Mouse (Mus musculus) MEL (cell line): Measurements from ENCODE around the gene Ccdc92b. TPM values are rescaled to one million over a fixed set of nuclear protein-coding genes. Genes with fewer than 3 reads are reported as not detected.

Source experiments
- DNase-seq: peaks from one replicate; pipeline ENCODE4 v3.0.0; 2011; ENCODE audit warnings: low read depth, low spot score
- H3K27ac ChIP-seq: 2 replicates; pipeline ENCODE4 v1.5.1; 2012; ENCODE audit warnings: low read depth, mild to moderate bottlenecking, control low read depth, low read length, moderate library complexity; ENCODE audit not compliant: control insufficient read depth
- H3K27me3 ChIP-seq, 2 experiments: fragments of 150-350 bp in 1 of 2; sonication (generic) in 1 of 2; 2 replicates each; pipeline ENCODE4 v1.6.1; 2012; ENCODE audit warnings: low read length in 2 of 2, mild to moderate bottlenecking in 2 of 2, improper control_type of control experiment in 1 of 2, moderate library complexity in 1 of 2; ENCODE audit not compliant: insufficient read depth in 2 of 2, control insufficient read depth in 1 of 2
- H3K36me3 ChIP-seq, 2 experiments: 2 replicates each; pipeline ENCODE4 v1.6.1; 2012 to 2014; ENCODE audit warnings: low read length in 2 of 2, improper control_type of control experiment in 1 of 2, inconsistent platforms in 1 of 2, mild to moderate bottlenecking in 1 of 2; ENCODE audit not compliant: insufficient read depth in 2 of 2, control insufficient read depth in 1 of 2
- H3K4me1 ChIP-seq, 2 experiments: fragments of 150-350 bp in 1 of 2; sonication (generic) in 1 of 2; 2 replicates each; pipeline ENCODE4 v1.6.1; 2012; ENCODE audit warnings: low read length in 2 of 2, improper control_type of control experiment in 1 of 2, mild to moderate bottlenecking in 1 of 2; ENCODE audit not compliant: insufficient read depth in 2 of 2, control insufficient read depth in 1 of 2
- H3K4me3 ChIP-seq, 2 experiments: fragments of 150-350 bp in 1 of 2; sonication (generic) in 1 of 2; 2 replicates each; pipeline ENCODE4 v1.5.1; 2012; ENCODE audit warnings: low read depth in 2 of 2, low read length in 2 of 2, mild to moderate bottlenecking in 2 of 2, moderate library complexity in 2 of 2, control low read depth in 1 of 2, improper control_type of control experiment in 1 of 2; ENCODE audit not compliant: control insufficient read depth in 1 of 2, insufficient read depth in 1 of 2
- H3K79me2 ChIP-seq: 2 replicates; pipeline ENCODE4 v1.6.1; 2012; ENCODE audit warnings: mild to moderate bottlenecking, low read length, moderate library complexity; ENCODE audit not compliant: control insufficient read depth, poor library complexity, insufficient read depth
- H3K9ac ChIP-seq: 2 replicates; pipeline ENCODE4 v1.6.1; 2012; ENCODE audit warnings: low read depth, mild to moderate bottlenecking, control low read depth, low read length, moderate library complexity; ENCODE audit not compliant: control insufficient read depth, poor library complexity, severe bottlenecking
- H3K9me3 ChIP-seq: fragments of 150-350 bp; sonication (generic); replicated peaks from 2 replicates; pipeline ENCODE4 v1.6.1; 2012; ENCODE audit warnings: mild to moderate bottlenecking, low read length, improper control_type of control experiment, moderate library complexity; ENCODE audit not compliant: insufficient read depth
- BHLHE40 ChIP-seq: IDR thresholded peaks from 2 replicates; pipeline ENCODE4 v1.6.1; 2012; ENCODE audit warnings: low read depth, mild to moderate bottlenecking, inconsistent platforms, low read length, improper control_type of control experiment, borderline replicate concordance
- CHD1 ChIP-seq: IDR thresholded peaks from 2 replicates; pipeline ENCODE4 v1.6.1; 2012; ENCODE audit warnings: low read depth, mild to moderate bottlenecking, inconsistent platforms, low read length, improper control_type of control experiment
- E2F4 ChIP-seq: IDR thresholded peaks from 2 replicates; pipeline ENCODE4 v1.6.1; 2011; ENCODE audit warnings: low read depth, low read length, improper control_type of control experiment, borderline replicate concordance
- ETS1 ChIP-seq: IDR thresholded peaks from 2 replicates; pipeline ENCODE4 v1.6.1; 2012; ENCODE audit warnings: low read depth, mild to moderate bottlenecking, inconsistent platforms, low read length, improper control_type of control experiment, moderate library complexity
- GABPA ChIP-seq: IDR thresholded peaks from 2 replicates; pipeline ENCODE4 v1.6.1; 2012; ENCODE audit warnings: low read depth, mild to moderate bottlenecking, inconsistent platforms, low read length, improper control_type of control experiment, moderate library complexity
- JUND ChIP-seq: IDR thresholded peaks from 2 replicates; pipeline ENCODE4 v1.6.1; 2011; ENCODE audit warnings: low read depth, mild to moderate bottlenecking, improper control_type of control experiment, low read length
- KAT2A ChIP-seq: conservative IDR thresholded peaks from 2 replicates; pipeline ENCODE4 v1.6.1; 2012; ENCODE audit warnings: low read depth, low read length, improper control_type of control experiment, inconsistent platforms
- MAX ChIP-seq: IDR thresholded peaks from 2 replicates; pipeline ENCODE4 v1.6.1; 2011; ENCODE audit warnings: low read length, improper control_type of control experiment
- MAZ ChIP-seq: IDR thresholded peaks from 2 replicates; pipeline ENCODE4 v1.6.1; 2012; ENCODE audit warnings: low read depth, mild to moderate bottlenecking, inconsistent platforms, low read length, improper control_type of control experiment
- MEF2A ChIP-seq: IDR thresholded peaks from 2 replicates; pipeline ENCODE4 v1.6.1; 2014; ENCODE audit warnings: low read depth, mild to moderate bottlenecking, inconsistent platforms, low read length, improper control_type of control experiment; ENCODE audit not compliant: poor library complexity, insufficient replicate concordance, severe bottlenecking; ENCODE audit errors: extremely low read depth
- MXI1 ChIP-seq: IDR thresholded peaks from 2 replicates; pipeline ENCODE4 v1.6.1; 2011; ENCODE audit warnings: mild to moderate bottlenecking, low read depth, low read length, improper control_type of control experiment
- MYC ChIP-seq: IDR thresholded peaks from 2 replicates; pipeline ENCODE4 v1.6.1; 2011; ENCODE audit warnings: low read depth, mild to moderate bottlenecking, low read length, improper control_type of control experiment, moderate library complexity
- NELFE ChIP-seq: IDR thresholded peaks from 2 replicates; pipeline ENCODE4 v1.6.1; 2011; ENCODE audit warnings: low read depth, low read length, improper control_type of control experiment
- NRF1 ChIP-seq: IDR thresholded peaks from 2 replicates; pipeline ENCODE4 v1.6.1; 2014; ENCODE audit warnings: low read depth, mild to moderate bottlenecking, inconsistent platforms, low read length, improper control_type of control experiment, moderate library complexity; ENCODE audit not compliant: poor library complexity, insufficient read depth, severe bottlenecking
- POLR2AphosphoS2 ChIP-seq: IDR thresholded peaks from 2 replicates; pipeline ENCODE4 v1.6.1; 2011; ENCODE audit warnings: low read length, improper control_type of control experiment
- POLR2AphosphoS5 ChIP-seq: IDR thresholded peaks from 2 replicates; pipeline ENCODE4 v1.6.1; 2012; ENCODE audit warnings: low read depth, borderline replicate concordance, mild to moderate bottlenecking, inconsistent platforms, low read length, moderate library complexity, mixed read lengths
- RAD21 ChIP-seq: IDR thresholded peaks from 2 replicates; pipeline ENCODE4 v1.6.1; 2011; ENCODE audit warnings: mild to moderate bottlenecking, low read depth, low read length, improper control_type of control experiment
- RCOR1 ChIP-seq: IDR thresholded peaks from 2 replicates; pipeline ENCODE4 v1.6.1; 2012; ENCODE audit warnings: low read depth, mild to moderate bottlenecking, inconsistent platforms, low read length, improper control_type of control experiment
- SIN3A ChIP-seq: IDR thresholded peaks from 2 replicates; pipeline ENCODE4 v1.6.1; 2012; ENCODE audit warnings: low read length, improper control_type of control experiment, inconsistent platforms
- SMC3 ChIP-seq: IDR thresholded peaks from 2 replicates; pipeline ENCODE4 v1.6.1; 2011; ENCODE audit warnings: low read depth, low read length, improper control_type of control experiment
- TAL1 ChIP-seq: IDR thresholded peaks from 2 replicates; pipeline ENCODE4 v1.6.1; 2012; ENCODE audit warnings: mild to moderate bottlenecking, inconsistent platforms, low read length, moderate library complexity, mixed read lengths
- TBP ChIP-seq: IDR thresholded peaks from 2 replicates; pipeline ENCODE4 v1.8.0; 2011; ENCODE audit warnings: low read depth, low read length, improper control_type of control experiment
- TCF12 ChIP-seq: IDR thresholded peaks from 2 replicates; pipeline ENCODE4 v1.6.1; 2014; ENCODE audit warnings: low read depth, mild to moderate bottlenecking, inconsistent platforms, low read length, improper control_type of control experiment, moderate library complexity
- UBTF ChIP-seq: IDR thresholded peaks from 2 replicates; pipeline ENCODE4 v1.6.1; 2012; ENCODE audit warnings: low read depth, mild to moderate bottlenecking, inconsistent platforms, low read length, improper control_type of control experiment, moderate library complexity, borderline replicate concordance; ENCODE audit not compliant: insufficient read depth
- USF1 ChIP-seq: IDR thresholded peaks from 2 replicates; pipeline ENCODE4 v1.6.1; 2014; ENCODE audit warnings: low read depth, mild to moderate bottlenecking, inconsistent platforms, low read length, improper control_type of control experiment, moderate library complexity
- USF2 ChIP-seq, 2 experiments: IDR thresholded peaks; 2 replicates each; pipeline ENCODE4 v1.6.1; 2011 to 2012; ENCODE audit warnings: improper control_type of control experiment in 2 of 2, low read length in 2 of 2, borderline replicate concordance in 1 of 2, inconsistent platforms in 1 of 2, low read depth in 1 of 2, mild to moderate bottlenecking in 1 of 2; ENCODE audit not compliant: insufficient read depth in 1 of 2
- ZC3H11A ChIP-seq: IDR thresholded peaks from 2 replicates; pipeline ENCODE4 v1.6.1; 2012; ENCODE audit warnings: low read depth, mild to moderate bottlenecking, inconsistent platforms, low read length, improper control_type of control experiment
- ZKSCAN1 ChIP-seq: IDR thresholded peaks from 2 replicates; pipeline ENCODE4 v1.6.1; 2012; ENCODE audit warnings: low read depth, mild to moderate bottlenecking, inconsistent platforms, low read length, improper control_type of control experiment, moderate library complexity
- ZMIZ1 ChIP-seq: IDR thresholded peaks from 2 replicates; pipeline ENCODE4 v1.6.1; 2012; ENCODE audit warnings: low read depth, mild to moderate bottlenecking, inconsistent platforms, low read length, improper control_type of control experiment, moderate library complexity
- ZNF384 ChIP-seq: IDR thresholded peaks from 2 replicates; pipeline ENCODE4 v1.6.1; 2012; ENCODE audit warnings: low read depth, mild to moderate bottlenecking, inconsistent platforms, low read length, improper control_type of control experiment
- polyA plus RNA-seq, 2 experiments: library from polyadenylated mRNA; stranded (reverse) in 1 of 2; unstranded in 1 of 2; fragments of >175 nt in 1 of 2; fragments of >200 nt in 1 of 2; gene quantifications; 2 replicates each; pipeline versions ENCODE4 v1.2.1 to v1.2.4; 2012; ENCODE audit warnings: low replicate concordance in 2 of 2, low read depth in 1 of 2; ENCODE audit not compliant: insufficient read length in 2 of 2, insufficient read depth in 1 of 2, missing spikeins in 1 of 2
- total RNA-seq: library from RNA; depleted of rRNA; stranded (reverse); fragments of 300-350 nt; gene quantifications from 2 replicates; pipeline ENCODE4 v1.2.3, GENCODE M21; 2012

Gene Ccdc92b
- total and polyA plus RNA-seq, 3 experiments = 0.12 to 1.3 TPM; not detected in 1

- H3K27ac ChIP-seq = no peak overlapping the region
- peaks cover 18 to 51% of the 10 kb centered on the region in 2 experiments for H3K4me1 ChIP-seq
- H3K27me3 ChIP-seq = no peaks in the 10 kb centered on the region
- H3K79me2 ChIP-seq = no peaks in the 10 kb centered on the region
- TF ChIP-seq MXI1 (no peak), CHD1 (no peak), MYC (no peak)
- H3K4me3 ChIP-seq = no peak overlapping the region
- H3K9ac ChIP-seq = no peak overlapping the region
- H3K9me3 ChIP-seq = no peaks in the 10 kb centered on the region
- DNase-seq = no peak
- H3K36me3 ChIP-seq = peaks cover 0 to 28% of the 10 kb centered on the region in 2 experiments; a peak in 2 of 4 replicates
Observed at GRCm38 (mm10) chr11:74569735-74570134, 49.7 kb upstream of the Ccdc92b start.

GRCm38 (mm10) chr11:74572459-74573061 lies 46.8 kb upstream of the Ccdc92b start:
- Histone ChIP-seq H3K27ac (peak overlapping the region; percentile 90), H3K4me3 (peak overlapping the region; percentile 37 to 43), H3K36me3 (peaks cover 0 to 51% of the 10 kb centered on the region in 2 experiments; a peak in 2 of 4 replicates), H3K27me3 (no peaks in the 10 kb centered on the region), H3K4me1 (peaks cover 32 to 65% of the 10 kb centered on the region in 2 experiments), H3K79me2 (no peaks in the 10 kb centered on the region), H3K9me3 (no peaks in the 10 kb centered on the region), H3K9ac (peak overlapping the region; percentile 56)
- peak; percentile 90 for DNase-seq
- TF ChIP-seq TCF12 (peak; percentile 57; the same call in 1 of the 2 replicates), SIN3A (peak; percentile 71), TAL1 (peak; percentile 27; the same call in 1 of the 2 replicates), MXI1 (peak; percentile 25; the same call in 1 of the 2 replicates), TBP (0 out of 2 replicates have a peak, but pooled peaks have one; percentile 27), GABPA (no peak), E2F4 (no peak), KAT2A (no peak), POLR2AphosphoS5 (no peak), ZMIZ1 (no peak; the same call in 1 of the 2 replicates), ZNF384 (no peak), RAD21 (no peak), POLR2AphosphoS2 (no peak), NELFE (peak; percentile 49; the same call in 1 of the 2 replicates), MYC (no peak), ZC3H11A (no peak), MAZ (peak; percentile 74; the same call in 1 of the 2 replicates), USF2 (IDR thresholded peaks at IDR 0.05; ENCODE audit: borderline replicate concordance in 1 of 2, insufficient read depth in 1 of 2, low read depth in 1 of 2, low read length in 2 of 2) (no peak), UBTF (no peak), NRF1 (no peak), JUND (no peak), ZKSCAN1 (no peak), MEF2A (no peak), BHLHE40 (no peak; the same call in 1 of the 2 replicates), MAX (no peak), SMC3 (no peak), ETS1 (peak; percentile 85), RCOR1 (peak; percentile 86), USF1 (no peak)
